Mouse (Mus musculus): ENCODE measurements at regions not wholly inside any gene's neighbourhood (a gene's known extent, or its start where the extent isn't known, plus 50 kb on each side); places are given as distances from the start of the nearest gene placed in this dataset.

DNA sequence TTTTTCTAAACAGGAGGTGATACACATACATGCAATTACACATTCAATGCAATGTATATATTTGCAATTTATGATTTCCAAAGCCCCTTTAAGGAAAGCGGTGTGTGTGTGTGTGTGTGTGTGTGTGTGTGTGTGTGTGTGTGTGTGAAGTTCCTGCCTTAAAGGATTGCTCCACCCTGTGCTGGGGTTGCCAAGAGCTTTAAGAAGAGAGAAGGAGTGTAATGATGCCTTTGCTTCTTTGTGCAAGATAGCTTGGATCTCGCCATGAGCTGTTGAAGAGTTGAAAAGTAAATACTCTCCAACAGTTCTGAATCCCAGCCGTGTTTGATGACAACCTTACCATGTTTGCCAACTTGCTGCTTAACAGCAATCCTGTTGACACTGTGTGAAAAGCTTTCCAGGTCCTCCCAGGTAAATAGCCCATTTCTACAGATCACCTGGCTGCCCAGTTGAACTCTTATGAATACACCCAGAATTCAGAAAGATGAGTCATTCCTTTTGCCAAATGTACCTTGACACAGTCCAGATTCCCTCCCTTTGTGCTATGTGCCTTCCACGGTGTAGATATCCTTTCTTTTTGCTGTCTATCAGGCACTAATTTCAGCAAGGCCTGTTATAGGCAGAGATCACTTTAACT lies 216.3 kb downstream of the Ikzf2 start:
- DNase-seq (ENCODE audit: low read depth, low spot score): no peak

DNA sequence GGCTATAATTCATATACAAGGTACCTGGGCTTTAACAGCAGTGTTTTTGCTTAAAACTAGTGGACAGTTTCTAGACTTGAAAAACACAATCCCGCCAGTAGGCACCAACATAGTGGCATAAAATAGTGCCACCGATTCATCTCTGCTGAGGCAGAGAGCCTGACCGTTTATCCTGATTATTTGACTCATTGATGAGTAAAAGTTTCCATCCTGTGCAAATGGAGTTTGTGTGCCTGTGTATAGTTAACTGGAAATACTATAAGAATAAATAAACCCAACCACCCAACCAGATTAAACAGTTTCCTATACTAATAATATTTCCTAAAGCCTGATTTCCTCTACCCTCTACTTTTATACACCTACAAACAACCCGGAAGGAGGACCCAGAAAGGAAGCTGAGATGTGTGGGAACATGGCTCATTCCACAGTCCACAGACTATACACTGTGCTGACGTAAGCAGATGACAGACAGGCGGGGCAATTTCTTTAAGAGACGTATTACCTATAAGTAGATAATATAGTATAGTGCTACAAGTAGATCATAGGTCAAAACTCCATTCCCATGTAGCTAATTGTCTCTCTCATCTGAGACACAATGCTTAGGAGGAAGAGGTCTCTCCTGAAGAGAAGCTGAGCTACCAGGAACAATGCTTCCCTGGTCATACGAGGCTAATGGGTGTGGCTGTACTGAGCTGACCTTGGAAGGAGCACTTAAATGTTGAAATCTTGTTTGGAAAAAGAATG lies 217.7 kb downstream of the Ikzf2 start:
- DNase-seq (ENCODE audit: low read depth, low spot score): no peak

DNA sequence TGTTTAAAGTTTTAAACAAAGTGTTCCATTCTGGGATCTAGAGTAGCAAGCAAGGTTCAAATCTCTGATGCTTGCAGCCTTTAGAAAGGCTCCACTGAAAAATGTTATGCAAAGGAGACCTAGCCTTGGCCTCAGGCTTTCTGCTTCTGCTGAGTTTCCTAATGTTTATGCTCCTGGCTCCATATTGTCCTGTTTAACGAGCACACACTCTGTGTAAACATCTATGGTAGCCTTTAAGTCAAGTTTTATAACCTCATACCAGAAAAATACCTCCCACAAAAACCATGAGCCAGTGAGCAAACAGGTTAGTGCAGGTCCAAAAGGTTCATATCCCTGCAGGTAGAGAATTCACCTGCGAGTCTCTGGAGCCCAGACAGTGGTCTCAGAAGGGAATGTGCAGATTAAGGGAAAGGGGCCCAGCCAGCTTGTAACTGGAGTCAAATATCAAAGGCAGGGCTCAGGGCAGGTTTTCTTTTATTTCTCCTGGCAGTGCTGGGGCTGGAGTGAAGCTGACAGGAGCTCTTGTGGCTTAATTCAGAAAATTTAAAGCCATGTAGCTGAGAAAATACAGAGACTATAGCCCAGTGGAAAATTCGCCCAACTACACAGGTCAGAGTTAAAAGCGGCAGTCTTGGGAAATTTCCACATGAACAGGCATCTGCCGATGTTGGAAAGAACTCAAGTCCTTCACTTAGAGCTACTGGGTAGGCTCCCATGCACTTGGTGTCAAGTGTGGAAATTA lies 220.3 kb downstream of the Ikzf2 start:
- DNase-seq (ENCODE audit: low read depth, low spot score): peak; percentile 36

DNA sequence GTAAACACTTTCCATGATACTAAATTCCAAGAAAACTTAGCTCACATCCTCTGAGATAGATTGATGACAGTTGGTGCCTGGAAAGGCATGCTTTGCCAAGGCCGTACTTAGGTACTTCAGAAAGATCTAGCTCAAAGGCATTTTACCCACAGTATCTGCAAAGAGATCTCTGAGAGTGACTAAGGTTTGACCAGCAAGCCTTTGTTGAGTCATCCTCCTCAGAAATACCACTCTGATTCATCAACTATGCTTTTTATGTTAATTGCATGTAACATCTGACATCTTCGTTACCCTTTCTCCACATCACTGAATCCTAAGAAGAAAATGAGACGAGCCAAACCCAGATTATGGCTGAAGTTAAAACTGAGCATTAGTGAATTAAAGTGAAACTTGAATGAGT lies 225.9 kb downstream of the Ikzf2 start:
- no peak for DNase-seq (ENCODE audit: low read depth, low spot score)

DNA sequence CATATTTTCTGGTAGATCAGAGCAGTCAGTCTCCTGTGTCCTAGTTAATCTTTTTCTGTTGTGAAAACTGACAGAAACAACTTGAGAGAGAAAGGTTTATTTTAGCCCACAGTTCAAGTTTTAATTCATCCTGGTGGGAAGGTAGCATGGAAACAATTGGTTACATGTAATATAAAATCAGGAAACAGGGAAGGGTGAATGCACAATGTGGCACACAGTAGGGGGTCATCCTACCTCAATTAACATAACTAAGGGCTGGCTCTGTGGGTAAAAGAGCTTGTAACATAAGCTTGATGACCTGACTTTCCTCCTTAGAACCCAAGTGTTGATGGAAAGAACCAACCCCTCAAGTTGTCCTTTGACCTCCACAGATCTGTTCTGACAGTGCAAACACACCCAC lies 227.1 kb downstream of the Ikzf2 start:
- DNase-seq (ENCODE audit: low read depth, low spot score): no peak

DNA sequence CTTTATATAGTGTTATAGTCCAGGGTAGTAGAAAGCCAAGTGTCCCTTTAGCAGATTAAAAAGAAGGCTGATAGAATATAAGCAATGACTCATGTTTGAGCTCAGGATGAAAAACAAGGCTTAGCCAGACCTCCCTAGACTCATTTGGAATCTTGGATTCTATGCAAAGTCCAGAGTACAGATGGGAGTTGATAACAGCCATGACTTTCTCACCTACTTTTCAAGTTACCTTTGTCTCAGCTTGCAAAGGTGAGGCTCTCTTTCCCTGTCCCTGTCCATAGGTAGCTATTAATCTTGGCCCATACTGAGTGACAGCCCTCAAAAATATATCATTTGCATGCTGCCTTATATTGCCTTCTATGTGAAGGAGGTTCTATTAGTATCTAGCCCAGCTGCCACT lies 229.6 kb downstream of the Ikzf2 start:
- DNase-seq (ENCODE audit: low read depth, low spot score): no peak

DNA sequence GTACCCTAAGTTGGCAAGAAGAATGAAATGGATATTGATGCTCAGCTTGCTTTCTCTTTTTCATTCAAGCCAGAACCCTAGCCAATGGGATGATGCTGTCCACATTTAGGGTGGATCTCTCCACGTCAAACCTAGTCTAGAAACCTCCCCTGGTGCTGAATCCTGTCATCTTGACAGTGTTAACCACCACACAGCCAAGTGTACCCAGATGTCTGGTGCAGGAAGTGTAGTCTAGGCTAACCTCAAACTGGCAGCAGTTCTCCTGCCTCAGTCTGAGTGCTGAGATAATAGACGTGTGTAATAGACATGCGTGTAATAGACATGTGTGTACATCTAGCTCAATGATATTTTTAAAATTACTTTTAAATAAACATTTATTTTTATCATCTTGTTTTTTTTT lies 233.1 kb downstream of the Ikzf2 start:
- DNase-seq (ENCODE audit: low read depth, low spot score): no peak

DNA sequence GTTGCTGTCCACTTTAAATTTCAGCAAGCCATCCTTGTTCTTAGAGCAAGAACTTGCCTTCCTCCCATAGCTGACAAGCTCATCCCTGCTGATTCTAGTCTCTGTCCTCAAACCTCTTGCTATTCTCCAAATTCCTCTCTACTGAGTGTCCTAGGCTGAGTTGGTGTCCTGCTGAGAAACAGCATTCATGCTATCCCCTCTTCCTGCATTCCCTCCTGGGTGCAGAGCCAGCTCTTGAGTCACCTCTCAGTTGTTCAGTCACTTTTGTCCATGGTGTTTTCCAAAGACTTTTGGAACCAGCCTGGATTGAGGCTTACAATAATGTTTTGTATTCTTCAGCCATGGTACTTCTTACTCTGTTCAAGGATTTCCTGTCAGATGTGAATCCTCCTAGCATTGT lies 234.1 kb downstream of the Ikzf2 start:
- DNase-seq (ENCODE audit: low read depth, low spot score): no peak

DNA sequence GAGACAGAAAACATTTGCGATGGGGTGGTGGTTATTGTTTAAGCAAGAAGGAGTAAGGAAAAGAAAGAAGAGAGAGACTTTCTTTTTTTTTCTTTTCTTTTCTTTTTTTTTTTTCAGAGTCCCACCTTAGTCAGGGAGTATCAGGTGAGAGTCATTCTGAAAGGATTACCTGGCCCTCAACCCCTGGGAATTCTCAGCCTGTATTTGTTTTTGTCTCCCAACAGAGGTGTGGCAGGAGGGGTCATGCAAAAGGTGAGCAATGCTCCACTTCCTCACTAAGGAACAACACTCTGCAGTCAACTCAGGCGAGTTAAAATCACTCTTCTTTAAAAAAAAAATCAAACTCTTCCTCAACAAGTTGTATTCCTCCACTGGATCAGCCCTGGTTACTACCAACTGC lies 236.6 kb downstream of the Ikzf2 start:
- no peak for DNase-seq (ENCODE audit: low read depth, low spot score)

DNA sequence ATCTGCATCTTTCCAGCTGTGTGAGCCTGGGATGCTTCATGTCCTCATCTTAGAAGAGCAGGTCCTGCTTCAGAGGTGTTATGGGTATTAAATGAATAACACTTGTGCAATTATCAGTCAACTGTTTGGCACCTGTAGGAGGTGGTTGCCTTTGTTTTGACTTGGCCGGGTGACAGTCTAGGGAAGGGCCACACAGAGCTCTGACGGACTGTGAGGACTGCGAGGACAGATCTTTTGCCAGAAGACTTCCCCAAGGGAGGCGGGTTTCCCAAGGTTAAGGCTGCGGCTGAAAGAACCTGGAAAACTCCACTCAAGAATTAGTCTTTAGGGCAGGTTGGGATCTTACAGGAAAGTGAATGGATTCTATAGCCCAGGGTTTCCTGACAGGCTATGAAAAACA lies 239.8 kb downstream of the Ikzf2 start:
- DNase-seq (ENCODE audit: low read depth, low spot score): no peak

DNA sequence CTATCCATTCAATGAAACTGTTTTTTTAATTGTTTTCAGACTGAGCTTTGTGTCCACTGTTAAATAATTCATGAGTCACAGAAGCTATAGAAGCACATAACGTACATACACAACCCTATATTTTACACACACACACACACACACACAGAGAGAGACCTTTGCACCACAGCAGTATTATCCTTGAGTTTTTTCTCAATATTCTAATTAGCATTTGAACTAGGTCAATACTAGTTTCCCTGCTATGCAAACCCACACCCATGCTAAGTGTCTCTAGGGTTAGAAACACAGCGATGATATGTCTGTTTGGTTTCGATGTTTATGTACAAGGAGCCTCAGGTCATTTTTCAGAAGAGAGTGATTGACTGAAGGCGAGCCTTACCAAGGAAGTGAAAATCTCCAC lies 242.3 kb downstream of the Ikzf2 start:
- DNase-seq (ENCODE audit: low read depth, low spot score): no peak

DNA sequence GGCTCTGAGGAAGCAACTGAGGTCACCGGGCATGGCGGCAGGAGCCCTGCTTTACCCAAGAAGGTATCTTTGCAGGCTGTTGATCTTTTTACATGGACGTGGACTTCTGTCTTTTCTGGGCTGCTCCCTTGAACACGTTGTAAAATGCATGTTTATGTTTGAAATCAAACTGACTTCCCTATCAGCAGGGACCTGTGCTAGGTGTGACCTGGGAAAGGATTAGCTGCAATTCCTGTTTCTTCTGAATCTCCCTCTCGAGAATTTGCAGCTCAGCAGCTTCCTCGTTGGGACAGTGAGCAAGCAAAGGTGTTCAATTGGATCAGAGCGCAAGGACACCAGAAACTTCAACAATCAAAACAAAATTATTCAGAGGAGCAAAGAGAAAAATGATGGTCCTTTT lies 243.6 kb downstream of the Ikzf2 start:
- no peak for DNase-seq (ENCODE audit: low read depth, low spot score)

DNA sequence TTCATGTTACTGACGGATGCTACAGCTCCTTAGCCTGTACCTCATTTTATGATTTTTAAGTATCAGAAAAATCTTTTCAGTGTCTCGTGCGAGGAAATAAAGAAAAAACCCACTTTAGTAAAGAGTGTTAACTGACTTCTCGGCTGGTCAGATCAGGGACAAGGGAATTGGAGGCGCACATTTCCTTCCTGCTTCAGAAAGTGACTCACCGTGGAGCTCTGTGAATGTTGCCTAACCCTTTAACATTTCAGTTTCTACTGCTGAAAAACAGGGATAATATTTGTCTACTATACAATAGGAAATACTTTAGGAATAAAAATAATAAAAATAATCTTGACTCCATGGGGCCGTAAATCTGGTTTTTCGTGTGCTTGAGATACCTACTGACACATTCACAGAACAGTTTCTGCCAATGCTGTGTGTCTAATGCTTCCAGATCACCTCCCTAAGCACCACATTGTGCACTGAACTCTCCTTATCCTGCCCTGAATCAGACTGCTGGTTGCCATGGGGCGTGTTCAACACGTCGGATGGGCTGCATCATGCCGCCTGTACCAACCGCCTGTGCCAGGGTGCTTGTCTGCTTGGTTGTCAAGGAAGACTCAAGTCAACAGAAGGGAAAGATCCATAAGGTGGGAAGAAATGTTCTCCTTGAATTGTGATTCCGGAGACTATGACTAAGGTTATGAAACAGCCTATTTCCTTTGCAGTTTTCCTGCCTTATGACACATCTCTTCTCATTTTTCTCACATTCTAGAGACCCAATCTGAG lies 246.3 kb downstream of the Ikzf2 start:
- no peak for DNase-seq (ENCODE audit: low read depth, low spot score)

DNA sequence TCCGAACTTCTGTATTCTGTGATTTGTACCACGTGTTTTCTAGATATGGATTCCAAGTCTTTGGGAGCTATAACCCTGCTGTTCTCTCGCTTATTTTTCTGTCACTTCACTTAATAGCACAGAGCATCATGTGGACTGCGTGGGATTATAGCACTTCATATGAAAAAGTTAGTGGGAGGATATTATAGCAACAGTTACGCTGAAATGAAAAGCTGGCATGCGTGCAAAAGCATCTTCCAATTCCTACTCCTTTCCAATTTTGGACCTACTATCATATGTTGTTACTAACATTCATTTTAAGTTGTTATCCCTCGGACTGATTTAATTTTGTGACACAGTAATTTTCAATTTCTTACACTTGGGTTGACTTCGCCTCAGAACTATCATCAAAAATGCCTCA lies 250.0 kb downstream of the Ikzf2 start:
- DNase-seq (ENCODE audit: low read depth, low spot score): no peak

DNA sequence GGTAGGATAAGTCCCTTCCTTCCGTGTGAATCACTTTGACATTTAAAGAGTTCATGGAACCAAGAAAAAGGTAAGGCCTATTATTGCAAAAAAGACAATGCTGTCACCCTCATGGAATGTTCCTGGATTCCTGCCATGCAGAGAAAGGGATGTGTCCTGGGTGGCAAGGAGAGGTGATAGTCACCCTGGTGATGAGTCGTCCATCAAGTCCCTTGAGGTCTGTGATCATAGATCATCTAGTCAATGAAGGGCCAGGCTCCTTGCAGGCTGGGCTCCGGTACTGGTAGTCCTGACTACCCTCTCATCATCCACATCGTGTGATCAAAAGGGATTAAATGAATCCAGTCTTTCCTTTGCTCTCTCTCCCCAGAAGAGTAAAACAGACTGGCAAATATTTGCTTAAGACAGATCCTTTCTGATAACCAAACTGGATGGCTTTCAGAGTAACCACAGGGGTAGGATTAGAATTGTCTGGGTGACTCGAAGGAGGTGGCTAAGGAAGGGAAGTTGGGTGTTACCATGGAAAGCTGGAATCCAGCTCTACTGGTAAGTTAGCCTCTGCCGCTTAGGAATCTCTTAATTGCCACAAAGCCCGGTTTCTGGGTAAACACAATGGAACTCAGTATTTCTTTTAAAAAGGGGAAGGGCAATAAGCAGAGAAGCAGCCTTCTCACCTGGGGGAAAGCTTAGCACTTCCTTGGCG lies 253.2 kb downstream of the Ikzf2 start:
- no peak for DNase-seq (ENCODE audit: low read depth, low spot score)

DNA sequence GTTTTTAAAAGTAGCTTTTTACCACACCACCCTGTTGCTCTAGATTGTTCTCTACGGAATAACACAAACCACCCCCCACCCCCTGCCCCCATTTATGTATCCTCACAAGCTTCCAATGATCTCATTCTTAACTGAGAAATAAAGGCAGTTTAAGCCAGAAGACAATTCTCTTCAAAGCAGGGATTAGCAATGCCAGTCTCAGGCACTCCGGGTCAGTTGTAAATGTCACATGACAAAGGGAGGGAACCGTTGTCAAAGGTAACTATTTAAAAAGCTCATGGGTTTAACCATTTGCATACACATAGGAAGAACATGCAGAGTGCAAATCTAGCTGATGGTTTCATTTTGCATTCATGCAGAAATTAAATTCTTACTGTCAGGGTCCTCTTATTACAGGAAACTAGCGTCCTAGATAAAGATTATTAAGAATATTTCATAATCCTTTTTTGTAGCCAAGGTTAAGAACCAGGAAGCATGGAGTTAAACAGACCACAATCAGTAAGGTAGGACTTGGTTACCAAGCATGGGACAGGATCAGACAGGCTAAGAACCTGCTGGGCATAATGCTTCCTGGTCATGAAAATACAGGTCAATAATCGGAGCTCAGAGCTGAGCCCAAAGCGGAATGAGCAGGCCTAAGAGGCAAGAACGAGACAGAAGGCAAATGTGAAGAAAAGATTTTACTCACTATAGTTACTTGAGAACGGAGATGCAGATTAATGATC lies 256.2 kb downstream of the Ikzf2 start:
- DNase-seq (ENCODE audit: low read depth, low spot score): no peak

DNA sequence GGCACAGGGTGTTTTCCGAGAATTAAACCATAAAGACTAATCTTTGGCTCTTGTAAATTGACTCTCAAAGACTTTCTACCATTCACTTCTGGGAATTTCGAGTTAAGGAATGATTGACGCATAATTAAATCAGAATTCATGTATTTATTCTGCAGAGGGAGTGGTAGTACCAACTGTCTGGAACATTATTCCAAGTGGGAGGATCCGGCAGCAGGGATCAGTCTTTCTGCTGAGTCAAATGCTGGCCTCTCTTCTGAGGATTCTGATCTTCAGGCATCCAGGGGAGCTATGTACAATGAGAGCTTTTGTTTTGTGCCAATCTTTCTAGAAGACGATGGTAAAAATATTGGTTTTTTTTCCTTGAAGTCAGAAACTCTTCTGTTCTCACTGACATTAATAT lies 257.4 kb downstream of the Ikzf2 start:
- DNase-seq (ENCODE audit: low read depth, low spot score): no peak

DNA sequence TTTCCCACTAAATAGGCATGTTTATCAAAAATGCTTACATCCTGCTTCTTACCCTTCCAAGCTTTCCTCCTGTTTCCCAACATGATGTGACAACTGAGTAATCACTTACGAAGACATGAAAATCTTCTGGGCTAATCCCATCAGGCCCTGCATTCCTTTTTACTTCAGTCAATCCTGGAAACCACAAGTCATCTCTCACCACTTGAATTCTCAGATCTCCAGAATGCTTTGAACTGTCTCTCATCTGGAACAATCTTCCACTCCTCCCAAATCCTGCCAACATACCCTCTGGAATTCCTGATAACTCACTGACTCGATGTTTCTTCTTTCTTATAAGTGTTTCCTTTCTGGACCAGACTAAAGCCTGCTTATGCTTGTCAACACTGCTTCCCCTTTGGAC lies 289.4 kb downstream of the Ikzf2 start:
- no peak for DNase-seq (ENCODE audit: low read depth, low spot score)

DNA sequence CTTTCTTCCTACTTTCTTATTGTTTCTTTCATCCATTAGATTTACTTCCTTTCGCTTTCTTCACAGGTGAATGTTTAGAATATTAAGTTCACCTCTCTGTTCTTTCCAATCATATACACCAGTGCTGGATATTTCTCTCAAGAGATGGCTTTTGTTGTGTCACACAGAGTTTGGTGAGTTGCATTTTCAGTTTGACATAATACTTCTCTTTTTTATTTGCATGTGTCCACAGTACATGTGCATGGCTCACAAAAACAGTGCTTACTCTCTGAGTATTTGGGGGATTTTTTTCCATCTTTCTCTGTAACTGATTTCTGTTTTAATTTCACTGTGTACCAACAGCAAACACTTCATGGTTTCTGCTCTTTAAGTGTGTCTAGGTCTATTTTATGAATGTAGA lies 274.5 kb upstream of the Erbb4 start:
- DNase-seq (ENCODE audit: low read depth, low spot score): no peak

DNA sequence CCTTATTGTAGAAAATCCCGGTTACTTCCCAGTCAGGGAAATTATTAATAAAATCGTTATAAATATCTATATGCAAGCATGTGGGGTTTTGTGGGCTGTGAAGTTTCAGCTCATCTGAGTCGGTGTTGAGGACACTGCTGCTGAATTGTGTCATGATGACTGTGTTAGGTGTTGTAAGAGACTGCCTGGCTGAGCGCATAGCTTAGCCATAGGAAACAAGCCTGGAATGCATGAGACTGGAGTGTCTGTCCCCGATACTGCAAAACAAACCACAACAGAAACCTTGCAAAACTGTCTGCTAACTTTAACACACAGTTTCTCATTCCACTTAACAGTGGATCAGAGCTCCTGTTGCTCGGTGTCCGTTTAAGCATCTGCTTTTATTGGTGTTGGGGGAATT lies 271.9 kb upstream of the Erbb4 start:
- DNase-seq (ENCODE audit: low read depth, low spot score): no peak

Data from mesoderm, embryonic 11.5 days (tissue).